Mouse (Mus musculus) myocyte (in vitro differentiated cells): ENCODE measurements around the gene Ptcd1.

Source experiments
- MYOD1 ChIP-seq, 3 experiments: IDR thresholded peaks; one replicate each; pipeline ENCODE4 v1.6.1; 2011; ENCODE audit warnings: control low read depth in 2 of 3, low read depth in 2 of 3, mild to moderate bottlenecking in 2 of 3, moderate library complexity in 1 of 3; ENCODE audit not compliant: insufficient read length in 2 of 3, control insufficient read depth in 1 of 3
- MYOG ChIP-seq, 3 experiments: IDR thresholded peaks; one replicate each; pipeline ENCODE4 v1.6.1; 2011; ENCODE audit warnings: control low read depth in 2 of 3, low read depth in 2 of 3, mild to moderate bottlenecking in 2 of 3; ENCODE audit not compliant: insufficient read length in 2 of 3, control insufficient read depth in 1 of 3, insufficient read depth in 1 of 3
- REST ChIP-seq: IDR thresholded peaks from one replicate; pipeline ENCODE4 v1.6.1; 2011; ENCODE audit warnings: mild to moderate bottlenecking, control low read depth, moderate library complexity; ENCODE audit not compliant: insufficient read depth, insufficient read length

DNA sequence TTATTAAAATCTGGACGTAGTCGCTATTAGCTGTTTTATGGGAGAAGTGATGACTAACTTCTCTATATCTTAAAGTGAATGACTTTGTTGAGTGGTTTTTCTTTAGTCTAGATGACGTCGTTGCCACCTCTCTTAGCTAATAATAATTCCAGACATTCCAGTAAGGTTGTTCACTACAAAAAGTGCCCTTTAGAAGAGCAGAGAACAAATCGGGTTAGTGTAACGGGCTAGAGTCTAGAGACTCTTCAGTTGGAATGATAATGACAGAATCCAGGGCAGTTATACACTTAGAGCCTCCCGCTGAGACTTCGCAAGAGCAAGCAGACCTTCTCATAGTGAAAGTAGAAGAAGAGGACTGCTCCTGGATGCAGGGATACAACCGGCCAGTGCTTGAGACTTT is 38.1 kb upstream of the Ptcd1 start:
- TF ChIP-seq REST (no peak), MYOD1 (IDR thresholded peaks at IDR 0.05; ENCODE audit: control insufficient read depth in 1 of 3, insufficient read length in 2 of 3, low read depth in 2 of 3) (no peak), MYOG (IDR thresholded peaks at IDR 0.05; ENCODE audit: control insufficient read depth in 1 of 3, insufficient read depth in 1 of 3, insufficient read length in 2 of 3, low read depth in 2 of 3) (no peak)
